Mouse (Mus musculus) urinary bladder, adult 2 months (tissue): ENCODE results near the gene Zfp771. TPM values are rescaled to one million over a fixed set of nuclear protein-coding genes. Genes with fewer than 3 reads are reported as not detected.
A peak's percentile ranks its signal among the peaks of the same experiment; 100 is the strongest.

ENCODE experiments used
- DNase-seq: peaks from one replicate; pipeline ENCODE4 v3.0.0; 2022; ENCODE audit warnings: low spot score
- polyA plus RNA-seq: library from polyadenylated mRNA; depleted of rRNA; stranded (reverse); fragments of >200 nt; gene quantifications from 2 replicates; pipeline ENCODE4 v1.2.3, GENCODE M21; 2012; rRNA removed

Gene Zfp771
- polyA plus RNA-seq, result 49.8 and 54.0 TPM in 2 replicates

DNA sequence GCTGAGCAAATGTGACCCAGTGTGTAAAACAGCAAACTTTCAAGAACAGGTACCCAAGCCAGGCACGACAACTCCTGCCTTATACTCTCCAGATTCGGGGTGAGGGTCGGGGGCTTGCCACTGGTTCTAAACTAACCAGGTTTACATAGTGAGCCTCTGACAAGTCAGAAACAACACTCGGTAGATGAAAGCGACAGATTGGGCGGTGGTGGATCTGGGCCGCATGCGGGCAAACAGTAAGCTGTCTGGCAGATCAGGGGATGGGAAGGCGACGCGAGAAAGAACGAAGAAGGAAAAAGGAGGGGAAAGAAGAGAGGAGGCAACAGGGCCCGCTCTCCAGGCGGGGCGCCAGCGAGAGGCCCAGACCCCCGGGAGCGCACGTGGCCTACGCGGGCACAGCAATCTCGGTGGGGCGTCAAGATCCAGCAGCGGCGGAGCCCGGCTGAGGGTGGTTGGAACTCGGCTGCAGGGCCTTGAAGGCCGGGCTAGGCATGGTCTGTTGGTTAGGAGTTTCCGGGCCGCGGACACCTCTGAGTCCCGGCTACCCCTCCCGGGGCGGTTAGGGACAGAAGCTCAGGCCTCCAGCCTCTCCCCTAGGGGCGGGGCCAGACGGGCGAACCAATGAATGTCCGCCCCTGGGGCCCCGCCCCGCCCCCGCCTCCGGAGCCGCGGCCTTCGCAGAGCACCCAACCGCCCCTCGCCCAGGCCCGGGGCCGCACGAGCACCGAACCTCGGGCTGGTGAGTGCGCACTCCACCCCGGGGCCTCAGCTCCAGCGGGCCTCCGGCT is at the start of gene Zfp771:
Gene Zfp771 (plus strand): TSS at position 405 of the 788 bp plus-strand sequence.
- peak; percentile 88 for DNase-seq

DNA sequence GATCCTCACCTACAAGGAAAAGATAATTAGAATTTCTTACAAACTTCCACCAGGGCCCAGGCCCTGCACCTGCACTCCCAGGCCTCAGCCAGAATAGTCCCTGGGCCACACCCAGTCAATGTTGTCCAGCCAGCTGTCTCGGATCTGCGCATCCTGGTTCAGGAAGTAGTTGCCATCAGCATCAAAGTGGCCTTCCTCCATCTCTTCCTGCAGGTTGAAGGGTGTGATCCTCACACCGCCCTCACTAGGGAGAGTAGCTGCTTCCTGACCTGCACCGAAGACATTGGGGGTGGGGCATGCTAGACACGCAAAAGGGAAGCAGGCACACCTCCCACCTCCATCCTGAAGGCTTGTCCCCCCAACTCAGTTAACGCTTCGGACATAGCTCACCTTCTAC is 49.4 kb upstream of the Zfp771 start:
- DNase-seq, result no peak

- DNase-seq, result peak; percentile 80
Measured at GRCm38 (mm10) chr7:127195544-127196295, 48.4 kb upstream of the Zfp771 start, which contains the start of gene Cd2bp2. Cd2bp2 (minus strand) TSS chr7:127196050.

- no peak for DNase-seq
Measured at GRCm38 (mm10) chr7:127196484-127196883, 47.6 kb upstream of the Zfp771 start.

DNA sequence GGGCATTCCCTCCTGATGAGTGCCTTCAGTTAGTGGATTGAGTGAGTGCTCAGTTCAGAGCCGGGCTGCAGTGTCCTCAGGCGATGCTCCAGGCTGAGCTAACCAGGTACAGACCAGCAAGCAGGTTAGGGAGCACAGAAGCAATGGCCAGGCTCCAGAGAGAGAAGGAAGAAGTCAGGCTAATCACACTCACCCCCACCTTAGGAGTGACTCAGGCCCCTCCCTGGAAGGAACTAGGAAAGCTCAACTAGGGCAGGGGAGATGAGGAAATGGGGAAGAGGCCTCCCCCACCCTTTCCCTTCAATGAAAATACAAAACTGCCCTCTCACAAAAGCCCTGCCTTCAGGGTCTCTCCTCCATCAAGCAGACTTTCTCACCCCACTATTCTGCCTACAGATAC is 37.5 kb upstream of the Zfp771 start:
- no peak for DNase-seq

DNA sequence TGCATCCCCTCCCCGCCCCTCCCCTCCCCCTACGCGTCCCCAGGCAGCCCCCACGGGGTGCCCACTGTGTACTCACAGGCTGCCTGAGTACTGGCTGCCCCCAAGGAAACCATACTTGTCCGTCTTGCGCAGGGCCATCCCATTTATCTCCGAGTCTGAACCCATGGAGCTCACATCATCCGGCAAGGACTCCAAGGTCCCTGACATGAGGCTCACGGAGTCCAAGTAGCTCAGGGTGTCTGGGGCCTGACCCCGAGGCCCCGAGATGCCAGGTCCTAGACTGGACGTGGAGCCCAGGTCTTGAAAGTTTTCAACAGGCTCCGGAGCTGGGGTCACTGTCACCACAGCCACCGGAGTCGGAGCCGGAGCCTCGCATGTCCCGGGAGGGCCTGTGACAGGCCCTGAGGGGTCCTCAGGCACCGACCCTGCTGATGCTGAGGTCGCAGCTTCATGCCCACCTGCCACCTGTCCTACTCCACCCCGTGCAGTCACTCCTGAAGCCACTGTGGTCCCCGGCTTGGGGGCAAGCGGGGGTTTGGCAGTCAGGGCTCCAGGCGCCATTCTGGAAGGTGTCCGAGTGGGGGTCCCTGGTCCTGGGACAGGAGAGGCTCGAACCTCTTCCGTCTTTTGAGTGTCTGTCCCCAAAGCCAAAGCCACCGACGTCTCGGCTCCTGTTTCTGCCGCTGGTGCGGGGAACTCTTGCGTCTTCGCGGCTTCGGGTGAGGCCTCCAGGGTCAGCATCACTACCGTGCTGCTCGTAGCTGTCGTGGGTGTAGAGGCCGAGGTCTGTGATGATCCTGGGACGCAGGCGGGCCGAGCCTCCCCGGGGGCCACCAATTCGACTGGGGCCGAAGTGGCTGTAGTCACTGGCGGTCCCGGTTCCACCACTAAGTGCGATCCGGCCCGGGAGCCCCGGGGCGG is 36.4 kb upstream of the Zfp771 start:
- no peak for DNase-seq

DNA sequence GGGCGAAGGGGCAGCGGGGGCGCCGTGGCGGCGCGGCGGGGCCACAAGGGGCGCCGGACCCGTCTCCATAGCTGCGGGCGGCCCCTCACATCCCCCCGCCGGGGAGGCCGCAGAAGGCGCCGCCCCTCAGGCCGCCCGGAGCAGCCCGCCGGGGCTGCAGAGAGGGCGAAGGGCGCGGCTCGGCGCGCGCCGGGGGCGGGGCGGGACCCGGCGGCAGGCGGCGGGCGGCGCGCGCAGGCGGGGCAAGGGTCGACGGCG is 35.9 kb upstream of the Zfp771 start, which contains the start of gene Tbc1d10b:
Gene Tbc1d10b (minus strand): TSS at position 174 of the 258 bp plus-strand sequence.
- no peak for DNase-seq

DNA sequence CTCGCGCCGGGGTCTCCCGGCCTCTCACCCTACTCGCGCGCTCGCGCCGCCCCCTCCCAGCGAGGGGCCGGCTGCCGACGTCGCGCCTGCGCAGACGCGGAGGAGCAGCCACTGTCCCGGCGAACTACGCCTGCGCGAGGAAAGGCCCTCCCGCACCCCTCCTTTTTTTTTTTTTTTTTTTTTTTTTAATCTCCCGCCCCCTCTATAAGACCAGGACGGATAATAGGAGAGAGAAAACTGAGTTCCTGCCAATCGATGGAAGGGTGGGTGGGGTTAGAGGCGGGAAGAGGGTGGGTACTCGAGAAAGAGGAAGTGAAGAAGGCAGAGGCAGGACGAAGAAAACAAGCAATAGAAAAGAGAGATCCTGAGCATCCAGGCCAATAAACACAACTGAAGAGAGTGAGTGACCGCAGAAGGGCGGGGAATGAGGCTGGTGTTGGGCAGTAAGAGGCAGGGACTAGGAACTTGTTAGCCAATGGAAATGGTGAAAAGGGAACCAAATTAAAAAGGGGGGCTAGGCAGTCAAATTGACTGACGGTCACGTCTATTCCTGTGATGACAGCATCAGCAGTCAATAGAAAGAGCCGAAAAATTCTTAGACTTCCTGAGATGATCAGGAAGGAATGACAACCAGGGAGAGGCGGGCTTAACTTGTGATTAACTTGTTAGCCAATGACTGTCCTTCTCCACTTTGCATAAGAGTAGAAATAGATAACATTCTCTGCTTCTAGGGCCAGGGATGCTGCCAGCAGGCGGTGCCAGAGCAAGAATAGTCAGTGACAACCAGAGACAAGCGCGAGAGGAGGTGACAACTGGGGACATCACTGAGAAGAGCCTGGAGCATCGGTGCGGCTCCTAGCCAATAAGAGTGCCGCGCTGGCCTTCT is 35.3 kb upstream of the Zfp771 start, which contains the start of gene Mylpf:
Gene Mylpf (plus strand): TSS at position 338 of the 886 bp plus-strand sequence.
- peak; percentile 88 for DNase-seq

GRCm38 (mm10) chr7:127209851-127210250 is 34.2 kb upstream of the Zfp771 start:
- DNase-seq, result no peak

- no peak for DNase-seq
Measured at GRCm38 (mm10) chr7:127210266-127210665, 33.8 kb upstream of the Zfp771 start.

GRCm38 (mm10) chr7:127211014-127211745 is 32.9 kb upstream of the Zfp771 start:
- DNase-seq, result no peak

GRCm38 (mm10) chr7:127212432-127213250 is 31.4 kb upstream of the Zfp771 start:
- no peak for DNase-seq

DNA sequence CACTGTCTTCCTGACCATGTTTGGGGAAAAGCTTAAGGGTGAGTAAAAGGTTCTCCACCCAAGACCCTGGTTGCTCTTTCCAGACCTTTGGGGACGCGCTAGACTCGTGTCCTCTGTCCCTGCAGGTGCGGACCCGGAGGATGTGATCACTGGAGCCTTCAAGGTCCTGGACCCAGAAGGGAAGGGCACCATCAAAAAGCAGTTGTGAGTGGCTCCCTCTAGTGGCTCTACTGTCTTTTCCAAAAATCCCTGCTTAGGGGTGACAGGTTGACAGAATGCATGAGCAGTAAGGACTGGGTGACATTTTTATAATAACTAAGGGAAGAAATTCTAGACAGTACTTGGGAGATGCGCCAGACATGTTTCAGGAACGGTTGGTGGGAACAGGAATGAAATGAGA is 30.6 kb upstream of the Zfp771 start:
- DNase-seq, result no peak

- DNase-seq, result no peak
Measured at GRCm38 (mm10) chr7:127213930-127214329, 30.1 kb upstream of the Zfp771 start.

DNA sequence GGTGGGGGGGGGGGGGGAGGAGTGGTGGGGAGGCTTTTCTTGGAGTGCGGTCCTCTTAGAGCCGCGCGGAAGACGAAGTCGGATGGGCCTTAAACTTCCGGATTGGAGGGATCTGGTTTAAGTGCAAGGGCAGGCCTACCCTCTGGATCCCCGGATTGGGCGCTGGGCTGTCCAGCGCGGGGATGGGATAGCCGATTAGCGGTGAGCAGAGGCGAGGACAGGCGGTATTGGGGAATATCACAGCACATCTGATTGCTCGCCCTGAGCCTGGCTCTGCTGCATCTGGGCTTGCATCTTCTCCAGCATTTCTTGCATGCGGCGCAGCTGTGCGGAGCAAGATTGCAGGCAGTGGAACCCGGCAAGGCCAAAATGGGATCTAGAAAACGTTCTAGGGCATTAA is 29.6 kb upstream of the Zfp771 start:
- DNase-seq, result no peak

GRCm38 (mm10) chr7:127214981-127215871 is 28.8 kb upstream of the Zfp771 start:
- DNase-seq, result no peak

- no peak for DNase-seq
Measured at GRCm38 (mm10) chr7:127216307-127216706, 27.8 kb upstream of the Zfp771 start.

DNA sequence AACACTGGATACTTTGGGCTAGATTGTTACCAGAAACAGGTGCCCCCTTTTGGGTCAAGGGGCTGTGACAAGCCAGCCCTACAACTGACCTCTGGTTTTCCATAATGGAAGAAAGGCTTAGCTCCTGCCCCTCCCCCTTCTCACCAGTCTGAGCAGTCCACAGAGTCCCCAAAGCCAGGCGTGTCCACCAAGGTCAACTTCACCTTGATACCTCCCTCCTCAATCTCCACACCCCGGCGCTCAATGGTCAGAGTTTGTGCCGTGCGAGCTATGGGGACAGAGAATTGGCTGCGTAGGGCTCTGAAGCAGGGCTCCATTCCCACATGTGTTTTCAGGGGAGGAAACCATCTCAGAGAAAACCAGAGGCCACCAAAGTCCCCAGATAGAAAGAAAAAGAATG is 26.6 kb upstream of the Zfp771 start:
- no peak for DNase-seq
